Mouse (Mus musculus) heart, adult 18-20 months (tissue): ENCODE measurements around the gene Golt1b. TPM values are rescaled to one million over a fixed set of nuclear protein-coding genes. Genes with fewer than 3 reads are reported as not detected.

ENCODE experiments used
- DNase-seq, 2 experiments: peaks; one replicate each; pipeline ENCODE4 v3.0.0; 2021 to 2022; ENCODE audit warnings: mixed read lengths in 1 of 2
- total RNA-seq, 2 experiments: library from RNA; stranded (reverse); gene quantifications; 2 replicates each; pipeline ENCODE4 v1.2.3; 2021

Gene Golt1b
- total RNA-seq, 2 experiments from 2014 or later: 15.2 to 15.6 TPM

- DNase-seq: no peak
Observed at GRCm38 (mm10) chr6:142381615-142382014, 5.4 kb upstream of the Golt1b start.

DNA sequence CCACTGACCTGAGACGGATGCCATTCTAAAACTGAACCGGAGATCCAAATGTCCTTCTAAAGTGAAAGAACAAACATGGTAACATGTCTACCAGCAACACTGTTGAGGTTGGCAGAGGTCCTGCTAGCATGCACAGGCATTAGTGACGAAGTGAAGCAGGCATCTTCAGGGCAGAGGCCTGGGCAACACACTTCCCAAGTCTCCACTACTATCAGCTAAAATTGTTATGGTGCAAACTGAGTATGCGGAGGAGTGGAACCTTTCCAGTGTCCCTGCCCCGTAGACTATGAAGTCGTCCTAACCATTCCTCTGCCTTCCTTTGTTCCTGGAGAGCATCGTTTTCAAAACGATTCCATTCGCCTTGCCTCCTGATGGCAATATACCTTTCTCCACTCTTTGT, 2.5 kb upstream of the Golt1b start:
- no peak for DNase-seq

DNA sequence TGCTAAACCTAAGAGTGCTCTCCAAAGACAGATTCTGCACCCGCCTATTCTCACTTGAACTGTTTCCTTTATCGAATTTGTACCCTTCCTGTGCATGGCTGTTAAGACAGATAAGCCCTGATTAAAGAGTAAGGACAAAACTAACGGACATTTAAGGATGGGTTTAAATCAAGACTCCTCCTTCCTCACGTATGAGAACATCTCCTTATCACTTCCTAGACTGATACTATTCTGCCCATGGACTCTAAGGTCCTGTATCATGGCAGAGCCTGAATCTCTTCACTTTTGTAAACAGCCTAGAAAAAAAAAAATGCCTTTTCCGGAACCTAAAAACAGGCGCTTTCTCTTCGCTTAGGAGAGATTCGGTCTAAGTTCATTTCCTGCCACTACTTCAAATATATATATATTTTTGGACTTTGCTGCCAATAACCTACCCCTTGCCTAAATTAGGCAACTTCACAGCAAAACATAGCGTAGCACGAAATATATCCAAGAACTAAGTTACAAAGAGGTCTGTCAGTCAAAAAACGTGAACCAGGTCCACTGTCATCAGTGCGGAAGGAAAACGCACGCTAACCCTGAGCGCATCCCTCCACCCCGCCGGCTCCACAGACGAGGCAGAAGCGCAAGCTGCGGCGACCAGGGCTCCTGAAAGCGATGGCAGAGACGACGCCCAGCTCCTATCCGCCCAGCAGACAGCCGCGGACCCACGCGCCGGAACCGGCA, 573 bp upstream of the Golt1b start:
- no peak for DNase-seq

DNA sequence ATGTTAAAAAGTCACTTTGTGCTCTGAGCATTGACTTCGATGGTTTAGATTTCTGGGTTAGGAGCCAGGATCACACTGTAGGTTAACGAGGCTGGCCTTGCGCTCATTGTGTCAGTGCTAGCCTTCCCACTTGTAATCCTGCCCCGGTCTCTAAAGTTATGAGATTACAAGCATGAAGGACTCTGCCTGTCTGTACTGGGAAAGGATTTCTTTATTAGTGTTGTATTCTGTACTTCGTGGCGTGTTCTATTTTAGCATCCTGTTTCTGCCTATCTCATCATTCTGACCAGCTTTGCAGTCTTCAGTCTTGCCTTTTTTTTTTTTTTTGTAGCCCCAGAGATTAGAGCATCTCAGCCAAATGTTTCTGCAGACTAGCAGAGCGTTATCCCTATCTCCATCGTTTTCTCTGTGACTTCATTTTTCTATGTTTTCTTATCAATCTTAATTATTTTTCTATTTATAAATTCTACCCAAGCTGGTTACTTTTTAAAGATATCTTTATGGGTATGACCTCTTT, 792 bp downstream of the Golt1b start:
- DNase-seq: no peak

- DNase-seq: no peak
Observed at GRCm38 (mm10) chr6:142389101-142389500, 2.1 kb downstream of the Golt1b start.

GRCm38 (mm10) chr6:142392312-142392711, 5.3 kb downstream of the Golt1b start:
- no peak for DNase-seq

GRCm38 (mm10) chr6:142394669-142395068, 7.6 kb downstream of the Golt1b start:
- DNase-seq: peak; percentile 15 to 27

DNA sequence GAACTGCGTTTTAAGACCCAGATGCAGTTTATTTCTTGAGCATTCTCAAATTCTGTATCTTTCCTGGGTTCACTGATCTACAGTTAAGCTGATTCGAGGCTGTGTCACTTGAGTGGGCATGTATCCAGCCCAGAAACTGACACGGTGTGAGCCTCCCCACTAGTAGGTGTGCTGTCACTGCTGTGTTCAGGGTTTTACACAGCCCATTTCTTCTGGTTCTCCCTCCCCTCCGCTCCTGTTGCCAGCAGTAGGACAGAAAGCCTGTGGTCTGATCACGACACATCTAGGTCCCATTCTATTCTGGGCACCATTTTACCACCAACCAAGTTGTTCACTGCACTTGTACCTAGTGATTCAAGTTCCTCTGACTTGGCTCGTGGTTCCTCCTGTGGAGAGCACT, 8.7 kb downstream of the Golt1b start:
- no peak for DNase-seq

GRCm38 (mm10) chr6:142411140-142411539, 24.1 kb downstream of the Golt1b start:
- no peak for DNase-seq

GRCm38 (mm10) chr6:142412906-142413491, 26.0 kb downstream of the Golt1b start, which contains the start of gene Spx:
TSS of gene Spx (plus strand) at chr6:142413441.
- DNase-seq: no peak

- DNase-seq: no peak
Observed at GRCm38 (mm10) chr6:142413845-142414244, 26.8 kb downstream of the Golt1b start.

GRCm38 (mm10) chr6:142414597-142414996, 27.6 kb downstream of the Golt1b start:
- no peak for DNase-seq

DNA sequence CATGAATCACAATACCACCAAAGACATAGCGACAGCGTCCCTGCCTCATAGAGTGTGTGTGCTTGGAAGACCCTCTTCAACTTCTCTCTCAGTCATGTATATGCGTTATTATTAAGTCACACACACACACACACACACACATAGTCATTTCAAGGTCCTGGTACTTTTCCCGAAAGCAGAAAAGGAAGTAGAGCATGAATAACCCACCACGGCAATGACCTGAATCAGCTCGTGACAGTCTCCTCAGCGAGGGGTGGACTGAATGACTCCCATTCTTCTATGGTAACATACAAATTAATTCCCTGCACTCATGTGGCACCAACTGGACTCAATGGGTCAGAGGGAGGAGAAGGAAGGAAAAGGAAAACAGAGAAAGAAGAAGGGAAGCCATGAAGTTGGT, 38.0 kb downstream of the Golt1b start:
- no peak for DNase-seq

DNA sequence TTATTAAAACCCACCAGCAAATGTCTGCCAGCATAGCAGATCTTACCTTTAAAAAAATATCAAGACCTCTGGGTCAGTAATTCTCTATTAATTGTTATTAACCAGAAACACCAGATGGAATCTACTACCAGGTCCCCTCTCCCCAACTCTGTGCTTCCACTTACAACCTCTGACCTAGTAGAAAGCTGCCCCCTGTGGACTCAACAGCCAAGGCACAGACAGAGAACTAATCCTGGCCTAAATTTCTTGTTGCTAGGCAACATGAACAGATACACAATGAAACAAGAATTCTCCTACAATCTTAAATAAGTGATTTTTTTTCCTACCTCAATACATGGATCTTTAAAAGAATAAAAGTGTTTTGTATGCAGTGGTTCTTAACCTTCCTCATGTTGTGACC, 42.1 kb downstream of the Golt1b start:
- DNase-seq: no peak

DNA sequence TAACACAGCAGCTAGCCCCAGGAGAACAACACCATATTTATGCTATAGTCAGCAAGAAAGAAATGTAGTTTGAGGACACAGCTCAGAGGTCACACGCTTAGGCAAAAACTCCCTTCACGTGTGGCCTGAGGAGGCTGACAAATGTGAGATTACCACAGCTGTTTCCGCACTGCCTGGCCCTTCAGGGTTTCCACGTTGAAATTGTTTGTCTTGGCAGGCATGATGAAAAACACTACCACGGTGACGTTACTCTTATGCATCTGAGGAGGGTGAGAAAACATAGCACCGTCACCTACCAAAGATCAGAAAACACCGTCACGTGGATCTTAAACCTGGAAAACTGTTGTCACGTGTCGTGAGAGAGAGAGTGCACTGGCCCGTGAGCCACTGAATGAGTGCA, 64.4 kb downstream of the Golt1b start:
- no peak for DNase-seq

DNA sequence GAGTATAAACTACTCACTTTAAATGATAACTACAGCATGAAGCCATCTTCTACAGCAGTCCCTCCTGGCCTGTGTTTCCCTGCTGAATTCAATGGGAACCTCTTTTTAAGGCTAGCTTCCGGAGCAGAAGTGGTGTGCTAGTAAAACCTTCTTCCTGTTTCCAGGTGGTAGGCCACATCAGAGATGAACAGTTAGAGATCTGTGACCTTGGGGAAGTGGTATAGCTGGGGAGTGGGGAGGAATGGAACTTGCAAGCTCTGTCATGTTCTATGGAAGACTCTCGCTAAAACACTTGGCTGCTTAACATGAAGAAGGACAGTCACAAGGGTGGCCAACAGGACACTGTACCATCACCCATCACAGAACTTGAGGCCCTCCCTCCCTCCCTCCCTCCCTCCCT, 66.3 kb downstream of the Golt1b start:
- no peak for DNase-seq

Other genes starting within 250 kb of the Golt1b start
- gene Slco1a6, start 178.7 kb upstream of the Golt1b start, total RNA-seq: not detected
- not detected for gene Iapp, start 88.8 kb upstream of the Golt1b start, total RNA-seq
- not detected for gene Slco1a5, start 64.2 kb upstream of the Golt1b start, total RNA-seq
- 10 to 100 TPM; 11.4 to 12.3 TPM for gene Pyroxd1, start 41.6 kb upstream of the Golt1b start, total RNA-seq
- gene Recql, start 134 bp upstream of the Golt1b start, total RNA-seq: 10 to 100 TPM in 1 of 2 experiments, 1 to 10 TPM in 1; 7.1 to 13.0 TPM
- not detected for gene Spx, start 26.2 kb downstream of the Golt1b start, total RNA-seq
- gene Gys2, start 85.9 kb downstream of the Golt1b start, total RNA-seq: 1 to 10 TPM in 1 of 2 experiments, not detected in 1; 1.5 TPM
- 1,000 to 10,000 TPM; 3,158 to 3,186 TPM for gene Ldhb, start 120.7 kb downstream of the Golt1b start, total RNA-seq
- 10 to 100 TPM; 15.8 to 19.6 TPM for gene Kcnj8, start 184.4 kb downstream of the Golt1b start, total RNA-seq